Mouse (Mus musculus) heart, postnatal 36 days (tissue): ENCODE results near the gene Itga1. TPM values are rescaled to one million over a fixed set of nuclear protein-coding genes. Genes with fewer than 3 reads are reported as not detected.

Experiments used
- DNase-seq, 2 experiments: peaks; one replicate each; pipeline ENCODE4 v3.0.0; 2021 to 2022
- intact Hi-C: fragments of 180-260 bp; cut with DNase I; formaldehyde crosslinking; loops from one replicate; pipeline ENCODE4 v1.15.1; 2025
- total RNA-seq, 2 experiments: library from RNA; stranded (reverse); gene quantifications; 2 replicates each; pipeline ENCODE4 v1.2.3; 2021

Gene Itga1
- total RNA-seq, 2 experiments from 2014 or later, result 38.2 to 42.4 TPM

GRCm38 (mm10) chr13:115002155-115002554 is 99.6 kb downstream of the Itga1 start:
- intact Hi-C loops, result no loop called here
- no peak for DNase-seq

GRCm38 (mm10) chr13:114999582-114999981 is 102.2 kb downstream of the Itga1 start:
- DNase-seq, result no peak
- intact Hi-C loops, result no loop called here

GRCm38 (mm10) chr13:114998100-114998499 is 103.7 kb downstream of the Itga1 start:
- DNase-seq, result no peak
- intact Hi-C loops, result no loop called here

GRCm38 (mm10) chr13:114992260-114993014 is 109.3 kb downstream of the Itga1 start:
- intact Hi-C loops, result no loop called here
- no peak for DNase-seq

- intact Hi-C loops, result loop anchor here (2.0 to 5.0 kb wide), 3 partner anchors 113 to 1725 kb away; partner anchors contain the start of genes Gm49395 and Itga1
- no peak for DNase-seq
These were observed 114.1 kb downstream of the Itga1 start for GRCm38 (mm10) chr13:114987668-114988067.

- intact Hi-C loops, result loop anchor here (2.0 to 5.0 kb wide), 2 partner anchors 232 to 1725 kb away; no protein-coding TSS in a partner anchor
- peak; percentile 37 to 51 for DNase-seq
These were observed 114.6 kb downstream of the Itga1 start for GRCm38 (mm10) chr13:114987161-114987560.

- no peak for DNase-seq
These were observed 117.1 kb downstream of the Itga1 start for GRCm38 (mm10) chr13:114984658-114985057.

GRCm38 (mm10) chr13:114983116-114983515 is 118.6 kb downstream of the Itga1 start:
- intact Hi-C loops, result no loop called here
- DNase-seq, result no peak

More at GRCm38 (mm10) chr13:114984658-114985057, 117.1 kb downstream of the Itga1 start:
- intact Hi-C loops, result loop anchor here (5.0 kb wide), 1 partner anchor 1728 kb away; no protein-coding TSS in a partner anchor

- intact Hi-C loops, result no loop called here
These were observed 120.8 kb downstream of the Itga1 start for GRCm38 (mm10) chr13:114980831-114981419.

GRCm38 (mm10) chr13:114974484-114975042 is 127.2 kb downstream of the Itga1 start:
- intact Hi-C loops, result no loop called here

More at GRCm38 (mm10) chr13:114980831-114981419, 120.8 kb downstream of the Itga1 start:
- no peak for DNase-seq

GRCm38 (mm10) chr13:114971905-114972304 is 129.9 kb downstream of the Itga1 start:
- intact Hi-C loops, result no loop called here

More at GRCm38 (mm10) chr13:114974484-114975042, 127.2 kb downstream of the Itga1 start:
- no peak for DNase-seq

GRCm38 (mm10) chr13:114964233-114964632 is 137.5 kb downstream of the Itga1 start:
- intact Hi-C loops, result loop anchor here (1.0 to 10.0 kb wide), 3 partner anchors 33 to 1089 kb away; no protein-coding TSS in a partner anchor
- peak; percentile 75 to 81 for DNase-seq

More at GRCm38 (mm10) chr13:114971905-114972304, 129.9 kb downstream of the Itga1 start:
- no peak for DNase-seq

GRCm38 (mm10) chr13:114954516-114954915 is 147.2 kb downstream of the Itga1 start:
- intact Hi-C loops, result no loop called here
- DNase-seq, result no peak

- no peak for DNase-seq
- intact Hi-C loops, result loop anchor here (5.0 kb wide), 1 partner anchor 36 kb away; no protein-coding TSS in a partner anchor
These were observed 168.2 kb downstream of the Itga1 start for GRCm38 (mm10) chr13:114933541-114933940.

GRCm38 (mm10) chr13:114931775-114932294 is 169.9 kb downstream of the Itga1 start, which contains the start of gene Itga2:
Gene Itga2, minus strand, starts transcription at chr13:114932100.
- DNase-seq, result peak; percentile 73 to 74
- intact Hi-C loops, result loop anchor here (1.0 to 5.0 kb wide), 3 partner anchors 32 to 99 kb away; no protein-coding TSS in a partner anchor

- intact Hi-C loops, result loop anchor here (1.0 to 5.0 kb wide), 3 partner anchors 33 to 98 kb away; no protein-coding TSS in a partner anchor
- DNase-seq, result peak in 1 of 2 experiments; percentile 15
These were observed 170.6 kb downstream of the Itga1 start for GRCm38 (mm10) chr13:114930996-114931649.

- intact Hi-C loops, result no loop called here
- DNase-seq, result no peak
These were observed 177.0 kb downstream of the Itga1 start for GRCm38 (mm10) chr13:114924785-114925184.

GRCm38 (mm10) chr13:114923331-114923730 is 178.4 kb downstream of the Itga1 start:
- DNase-seq, result no peak
- intact Hi-C loops, result no loop called here

- intact Hi-C loops, result no loop called here
- DNase-seq, result no peak
These were observed 186.0 kb downstream of the Itga1 start for GRCm38 (mm10) chr13:114915767-114916166.

- no peak for DNase-seq
These were observed 186.8 kb downstream of the Itga1 start for GRCm38 (mm10) chr13:114914963-114915362.

More at GRCm38 (mm10) chr13:114914963-114915362, 186.8 kb downstream of the Itga1 start:
- intact Hi-C loops, result no loop called here
